Mouse (Mus musculus) thymus, postnatal 10 days (tissue): ENCODE measurements around the gene Gm9837.

Source experiments
- DNase-seq, 2 experiments: peaks; one replicate each; pipeline ENCODE4 v3.0.0; 2021; ENCODE audit warnings: low spot score in 2 of 2

Gene Gm9837

GRCm38 (mm10) chr11:53469968-53470695 is at the start of gene Gm9837:
Gene Gm9837, minus strand, starts transcription at chr11:53470479.
- peak; percentile 66 to 88 for DNase-seq

GRCm38 (mm10) chr11:53519207-53520121 is 49.2 kb upstream of the Gm9837 start, which contains the start of gene Sept8:
Gene Sept8, plus strand, starts transcription at chr11:53519257.
- peak; percentile 15 to 33 for DNase-seq

DNA sequence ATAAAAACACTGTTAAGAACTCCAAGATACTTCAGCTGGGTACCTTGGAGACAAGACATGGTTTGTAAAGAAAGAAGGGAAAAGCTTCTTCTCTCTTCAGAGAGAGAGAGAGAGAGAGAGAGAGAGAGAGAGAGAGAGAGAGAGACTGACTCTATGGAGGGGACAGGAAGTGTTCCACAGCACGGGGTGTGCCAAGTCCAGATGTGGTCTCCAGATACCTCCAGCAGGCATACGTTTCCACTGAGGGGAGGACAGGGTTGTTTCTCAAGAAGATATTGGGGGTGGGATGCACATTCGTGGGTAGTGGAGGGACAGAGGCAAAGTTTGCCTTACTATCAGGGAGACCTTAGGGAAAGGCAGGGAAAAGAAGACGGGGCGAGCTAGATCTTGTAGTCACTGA is 48.5 kb upstream of the Gm9837 start:
- no peak for DNase-seq

- peak; percentile 24 to 29 for DNase-seq
Measured at GRCm38 (mm10) chr11:53516775-53517627, 46.7 kb upstream of the Gm9837 start.

- DNase-seq, result no peak
Measured at GRCm38 (mm10) chr11:53510351-53510750, 40.1 kb upstream of the Gm9837 start.

- no peak for DNase-seq
Measured at GRCm38 (mm10) chr11:53508591-53508990, 38.3 kb upstream of the Gm9837 start.

- no peak for DNase-seq
Measured at GRCm38 (mm10) chr11:53508152-53508551, 37.9 kb upstream of the Gm9837 start.

GRCm38 (mm10) chr11:53507098-53507805 is 37.0 kb upstream of the Gm9837 start:
- no peak for DNase-seq

DNA sequence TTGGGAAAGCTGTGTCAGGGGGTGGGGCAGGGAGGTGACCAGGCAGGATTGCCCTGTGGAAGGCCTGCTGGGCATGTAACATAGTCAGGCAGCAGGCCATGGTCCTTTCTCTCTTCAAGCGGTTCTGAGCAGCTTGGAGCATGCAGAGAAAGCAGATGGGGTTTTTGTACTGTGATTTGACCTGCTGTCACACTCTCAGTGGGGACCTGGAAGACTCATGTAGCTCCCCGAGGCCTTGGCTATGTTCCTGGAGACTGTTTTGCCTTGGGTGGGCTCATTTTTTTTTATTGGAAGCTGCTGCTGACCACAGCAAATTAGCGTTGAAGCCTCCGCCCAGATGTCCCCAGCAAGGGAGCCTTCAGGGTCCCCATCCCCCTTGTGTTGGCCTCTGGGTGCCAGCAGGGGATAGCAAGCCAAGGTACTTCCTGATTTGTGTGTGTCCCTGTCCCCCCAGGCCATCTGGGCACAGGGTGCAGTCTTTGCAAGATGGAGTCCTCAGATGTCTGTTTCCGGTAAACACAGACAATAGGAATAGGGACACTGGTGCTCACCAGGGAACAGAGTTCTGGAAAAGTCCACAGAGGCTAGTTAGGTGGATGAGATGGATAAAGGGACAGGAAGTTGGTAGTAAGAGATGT is 34.9 kb upstream of the Gm9837 start:
- DNase-seq, result no peak

DNA sequence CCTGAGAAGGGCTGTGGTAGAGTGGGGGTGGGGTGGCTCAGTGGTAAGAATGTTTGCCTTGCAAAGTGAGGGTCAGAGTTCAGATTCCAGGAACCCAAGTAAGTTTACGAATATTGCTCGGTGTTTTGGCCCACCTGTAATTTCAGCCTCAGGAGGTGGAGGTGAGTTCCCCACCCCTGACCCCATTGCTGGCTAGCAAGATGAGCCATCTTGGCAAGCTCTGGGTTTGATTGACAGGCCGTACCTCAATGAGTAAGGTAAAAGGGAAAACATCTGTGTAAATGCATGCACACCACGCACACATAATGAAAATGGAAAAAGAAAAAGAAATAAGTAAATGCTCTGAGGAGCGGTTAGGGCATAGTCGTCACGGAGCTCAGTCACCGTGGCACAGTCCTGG is 34.1 kb upstream of the Gm9837 start:
- DNase-seq, result no peak

- no peak for DNase-seq
Measured at GRCm38 (mm10) chr11:53503738-53504137, 33.5 kb upstream of the Gm9837 start.

- no peak for DNase-seq
Measured at GRCm38 (mm10) chr11:53502039-53502765, 31.9 kb upstream of the Gm9837 start.

GRCm38 (mm10) chr11:53500569-53500968 is 30.3 kb upstream of the Gm9837 start:
- DNase-seq, result no peak

GRCm38 (mm10) chr11:53496946-53497345 is 26.7 kb upstream of the Gm9837 start:
- DNase-seq, result peak in 1 of 2 experiments; percentile 38

DNA sequence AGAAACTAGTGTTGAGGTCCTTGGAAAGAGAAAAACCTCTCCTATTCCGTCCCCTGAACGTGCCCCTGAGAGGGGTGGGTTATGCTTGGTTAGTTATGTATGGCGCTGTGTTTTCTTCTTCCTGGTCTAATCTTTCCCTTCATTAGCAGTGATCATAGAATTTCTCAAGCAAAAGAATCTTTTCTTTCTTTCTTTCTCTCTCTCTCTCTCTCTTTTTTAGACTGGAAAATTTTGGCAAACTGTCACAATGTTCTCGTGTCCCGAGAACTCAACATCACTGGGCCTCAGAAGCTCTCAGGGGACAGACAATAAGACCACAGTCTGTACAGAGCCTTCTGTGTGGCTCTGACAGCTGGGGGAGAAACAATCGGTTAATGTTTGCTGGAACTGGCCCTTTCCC is 25.1 kb upstream of the Gm9837 start:
- no peak for DNase-seq

- DNase-seq, result no peak
Measured at GRCm38 (mm10) chr11:53493243-53493955, 23.1 kb upstream of the Gm9837 start.

DNA sequence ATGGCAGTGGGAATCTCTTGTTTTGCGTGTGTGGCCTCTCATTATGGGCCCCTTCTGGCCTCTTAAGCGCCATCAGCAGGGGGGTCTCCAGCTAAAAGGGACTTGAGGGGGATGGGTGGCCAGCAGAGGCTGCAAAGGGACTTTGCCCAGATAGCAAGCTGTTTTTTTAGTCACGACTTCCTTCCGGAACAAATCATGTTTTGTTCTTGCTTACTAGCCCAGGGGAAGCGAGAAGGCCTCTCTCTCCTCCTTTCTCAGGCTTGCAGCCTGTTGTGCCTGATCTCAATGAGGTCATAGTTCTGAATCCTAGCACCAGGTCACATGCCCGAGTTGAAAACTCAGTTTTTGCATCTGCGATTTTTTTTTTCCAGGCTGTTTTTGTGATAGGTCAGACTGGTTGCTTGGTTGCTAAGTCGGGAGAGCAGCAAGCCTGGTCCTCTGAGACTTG is 21.7 kb upstream of the Gm9837 start:
- DNase-seq, result no peak

DNA sequence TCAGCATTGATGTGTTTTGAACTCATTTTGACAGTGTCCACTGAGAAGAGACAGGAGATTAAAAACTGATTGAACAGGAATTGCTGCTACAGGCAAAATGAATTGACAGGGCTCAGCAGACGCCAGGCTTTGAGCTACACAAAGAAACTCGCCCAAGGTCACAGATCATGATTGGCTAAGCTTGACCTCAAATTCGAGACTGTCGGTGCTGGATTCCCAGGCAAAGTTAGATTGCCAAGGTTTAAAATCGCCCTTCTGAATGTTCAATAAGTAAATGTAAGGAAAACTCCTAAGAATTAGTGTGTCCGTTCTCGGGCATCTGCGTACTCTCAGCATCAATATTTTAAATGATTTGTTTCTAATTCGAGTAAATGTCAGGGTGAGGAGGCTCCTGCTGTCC is 19.1 kb upstream of the Gm9837 start:
- DNase-seq, result no peak

DNA sequence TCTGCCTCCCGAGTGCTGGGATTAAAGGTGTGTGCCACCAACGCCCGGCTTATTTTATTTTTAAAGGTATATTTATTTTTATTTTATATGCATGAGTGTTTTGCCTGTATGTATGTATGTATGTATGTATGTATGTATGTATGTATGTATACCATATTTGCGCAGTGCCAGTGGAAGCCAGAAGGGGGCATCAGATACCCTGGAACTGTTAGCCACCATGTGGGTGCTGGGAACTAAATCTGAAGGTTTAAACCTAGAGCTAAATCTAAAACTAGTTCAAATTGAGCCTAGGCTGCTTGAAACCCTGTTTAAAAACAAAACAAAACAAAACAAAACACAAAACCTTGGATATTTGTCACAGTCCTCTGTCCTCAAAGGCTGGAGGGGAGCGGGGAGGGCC is 18.7 kb upstream of the Gm9837 start:
- no peak for DNase-seq
